Mouse (Mus musculus): ENCODE results near the gene Plk5. TPM values are rescaled to one million over a fixed set of nuclear protein-coding genes. Genes with fewer than 3 reads are reported as not detected.

The Plk5 gene
- polyA plus RNA-seq, 1 experiment from 2014 or later: 0.48 TPM

DNA sequence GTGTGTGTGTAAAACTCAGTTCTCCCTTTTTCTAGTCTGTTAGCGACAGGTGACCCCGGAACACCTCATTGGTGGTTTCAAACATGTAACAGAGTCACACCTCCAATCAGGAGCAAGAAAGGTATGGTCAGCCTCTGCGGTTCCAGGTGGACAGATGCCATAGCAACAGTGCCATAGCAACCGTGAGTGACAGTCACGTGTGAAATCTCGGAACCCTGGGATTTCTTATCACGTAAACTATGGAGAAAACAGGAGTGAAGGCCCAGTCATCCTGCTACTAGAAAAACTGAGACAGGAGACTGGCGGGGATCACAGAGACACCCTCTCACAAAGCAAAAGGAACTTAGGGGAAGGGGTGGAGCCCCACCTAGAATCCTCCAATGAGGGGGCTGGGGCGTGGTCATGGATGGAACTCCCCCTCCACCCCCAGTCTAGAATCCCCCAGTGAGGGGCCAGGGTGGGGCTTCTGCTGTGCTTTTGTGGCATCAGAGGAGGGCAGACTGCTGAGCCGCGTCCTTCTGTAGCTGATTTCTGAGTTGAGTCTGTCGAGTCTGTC is 15.2 kb downstream of the Plk5 start:
- DNase-seq (ENCODE audit: low spot score): peak; percentile 71
- no peaks in the 10 kb centered on the region for H3K36me3 ChIP-seq
- peaks cover 29% of the 10 kb centered on the region for H3K27me3 ChIP-seq (ENCODE audit: low read depth, poor library complexity, severe bottlenecking)
- 0 out of 2 replicates have a peak, but pooled peaks cover 2% of the 10 kb centered on the region for H3K9me3 ChIP-seq (replicated peaks)
- peaks cover 30% of the 10 kb centered on the region for H3K4me1 ChIP-seq
- WGBS: 2% methylated on average over 12 of the region's 12 CpGs
- H3K4me3 ChIP-seq: peak overlapping the region; percentile 44
- peak overlapping the region; percentile 63 for H3K27ac ChIP-seq

DNA sequence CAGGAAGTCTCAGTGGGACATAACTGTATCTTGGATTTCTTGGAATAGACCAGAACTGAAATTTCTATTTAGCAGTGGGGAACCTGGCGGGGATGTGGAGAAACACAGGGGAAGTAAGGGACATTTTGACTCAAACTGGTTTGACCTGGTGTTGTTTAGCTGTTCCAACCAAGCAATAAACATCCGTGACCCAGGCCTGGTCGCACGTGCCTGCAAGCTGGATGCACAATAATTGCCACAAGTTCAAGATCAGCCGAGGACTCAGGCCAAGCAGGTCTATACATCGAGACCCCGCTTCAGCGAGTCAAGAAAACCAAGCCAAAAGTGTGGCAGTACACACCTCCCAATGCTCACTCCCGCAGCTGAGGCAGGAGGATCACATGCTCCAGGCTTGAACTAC is 15.7 kb downstream of the Plk5 start:
- H3K4me3 ChIP-seq: peak overlapping the region; percentile 44
- 54% methylated on average over 9 of the region's 9 CpGs for WGBS

DNA sequence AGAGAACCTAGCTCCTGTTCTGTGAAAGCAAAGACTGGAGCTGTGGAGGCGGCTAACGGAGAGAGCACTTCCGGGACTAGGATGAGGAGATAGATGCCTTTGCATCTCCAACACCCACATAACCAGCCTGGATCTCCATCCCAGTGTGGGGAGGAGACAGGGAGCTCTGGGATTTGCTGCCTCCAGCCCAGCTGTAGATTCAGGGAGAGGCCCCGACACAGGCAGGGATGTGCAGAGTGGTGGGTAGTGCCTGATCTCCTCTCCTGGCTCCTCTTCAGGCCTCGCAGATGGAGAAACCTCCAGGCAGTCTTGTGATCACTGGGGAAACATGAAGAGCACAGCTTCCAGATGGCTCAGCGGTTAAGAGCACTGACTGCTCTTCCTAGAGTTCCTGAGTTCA is 16.4 kb downstream of the Plk5 start:
- DNase-seq (ENCODE audit: low spot score): no peak
- peaks cover 21% of the 10 kb centered on the region for H3K4me1 ChIP-seq
- no peaks in the 10 kb centered on the region for H3K36me3 ChIP-seq
- H3K4me3 ChIP-seq: no peak overlapping the region
- H3K27me3 ChIP-seq (ENCODE audit: low read depth, poor library complexity, severe bottlenecking): peaks cover 18% of the 10 kb centered on the region
- H3K27ac ChIP-seq: no peak overlapping the region
- WGBS: 84% methylated on average over 6 of the region's 6 CpGs
- 0 out of 2 replicates have a peak, but pooled peaks cover 2% of the 10 kb centered on the region for H3K9me3 ChIP-seq (replicated peaks)

More for the DNA sequence above, 15.7 kb downstream of the Plk5 start:
- 0 out of 2 replicates have a peak, but pooled peaks cover 2% of the 10 kb centered on the region for H3K9me3 ChIP-seq (replicated peaks)
- peaks cover 24% of the 10 kb centered on the region for H3K27me3 ChIP-seq (ENCODE audit: low read depth, poor library complexity, severe bottlenecking)
- DNase-seq (ENCODE audit: low spot score): no peak
- peaks cover 28% of the 10 kb centered on the region for H3K4me1 ChIP-seq
- no peaks in the 10 kb centered on the region for H3K36me3 ChIP-seq
- H3K27ac ChIP-seq: 0 out of 2 replicates have a peak overlapping the region, but pooled peaks have one; percentile 63

DNA sequence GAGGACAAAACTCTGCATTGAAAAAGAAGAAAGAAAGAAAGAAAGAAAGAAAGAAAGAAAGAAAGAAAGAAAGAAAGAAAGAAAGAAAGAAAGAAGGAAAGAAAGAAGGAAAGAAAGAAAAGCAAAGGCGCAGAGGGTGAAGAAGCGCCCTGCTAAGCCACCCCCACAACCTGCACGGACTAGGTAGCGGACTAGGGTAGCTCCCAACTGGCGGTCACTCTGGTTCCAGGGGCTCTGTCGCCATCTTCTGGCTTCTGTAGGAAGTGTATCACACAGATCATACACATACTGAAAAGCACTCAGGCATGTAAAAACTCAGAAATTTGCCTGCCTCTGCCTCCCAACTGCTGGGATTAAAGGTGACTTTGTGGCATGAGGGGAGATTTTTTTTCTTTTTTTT is 17.8 kb downstream of the Plk5 start:
- peaks cover 18% of the 10 kb centered on the region for H3K4me1 ChIP-seq
- no peaks in the 10 kb centered on the region for H3K9me3 ChIP-seq (replicated peaks)
- H3K36me3 ChIP-seq: no peaks in the 10 kb centered on the region
- no peak overlapping the region for H3K27ac ChIP-seq
- 19% methylated on average over 6 of the region's 6 CpGs for WGBS
- no peak overlapping the region for H3K4me3 ChIP-seq
- H3K27me3 ChIP-seq (ENCODE audit: low read depth, poor library complexity, severe bottlenecking): peaks cover 10% of the 10 kb centered on the region
- DNase-seq (ENCODE audit: low spot score): peak; percentile 75

DNA sequence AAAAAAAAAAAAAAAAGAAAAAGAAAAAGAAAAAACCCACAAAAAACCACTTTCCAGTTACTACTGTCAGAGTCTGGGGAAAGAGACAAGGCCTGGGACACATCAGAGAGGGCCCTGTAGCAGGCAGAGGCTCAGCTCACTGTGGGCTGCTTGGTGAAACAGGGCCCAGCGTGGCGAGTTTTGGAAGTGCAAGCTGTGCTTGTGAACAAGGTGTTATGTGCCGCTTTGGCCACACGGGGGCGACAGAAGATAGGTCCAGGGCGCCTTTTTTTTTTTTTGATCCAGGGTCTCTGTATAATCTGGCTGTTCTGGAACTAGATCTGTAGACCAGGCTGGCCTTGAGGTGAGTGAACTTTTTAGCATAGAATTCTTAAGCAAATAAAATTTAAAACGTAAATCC is 19.9 kb downstream of the Plk5 start:
- peaks cover 18% of the 10 kb centered on the region for H3K36me3 ChIP-seq
- 3% methylated on average over 7 of the region's 7 CpGs for WGBS

DNA sequence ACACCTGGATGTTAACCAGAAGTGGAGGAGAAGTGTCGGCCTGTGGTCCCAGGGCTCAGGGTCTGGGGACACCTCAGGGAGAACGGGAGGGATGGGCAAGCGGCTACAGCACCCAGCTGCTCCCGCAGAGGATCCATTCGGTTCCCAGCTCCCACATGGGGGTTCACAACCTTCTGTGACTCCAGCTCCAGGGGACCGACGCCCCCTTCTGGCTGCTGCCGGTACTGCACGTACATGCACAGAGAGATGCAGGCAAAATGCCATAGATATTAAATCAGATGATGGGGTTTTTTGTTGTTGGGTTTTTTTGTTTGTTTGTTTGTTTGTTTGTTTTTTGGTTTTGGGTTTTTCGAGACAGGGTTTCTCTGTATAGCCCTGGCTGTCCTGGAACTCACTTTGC is 21.5 kb downstream of the Plk5 start:
- Histone ChIP-seq H3K9me3 (replicated peaks) (no peaks in the 10 kb centered on the region), H3K4me3 (no peak overlapping the region), H3K4me1 (peaks cover under 1% of the 10 kb centered on the region; the same call in 1 of the 2 replicates), H3K27me3 (ENCODE audit: low read depth, poor library complexity, severe bottlenecking) (peaks cover 3% of the 10 kb centered on the region), H3K36me3 (peaks cover 34% of the 10 kb centered on the region), H3K27ac (no peak overlapping the region)
- DNase-seq (ENCODE audit: low spot score): no peak
- WGBS: 54% methylated on average over 10 of the region's 10 CpGs

More for the DNA sequence above, 19.9 kb downstream of the Plk5 start:
- Histone ChIP-seq H3K27ac (no peak overlapping the region), H3K4me1 (peaks cover 16% of the 10 kb centered on the region), H3K4me3 (no peak overlapping the region), H3K27me3 (ENCODE audit: low read depth, poor library complexity, severe bottlenecking) (peaks cover 10% of the 10 kb centered on the region), H3K9me3 (replicated peaks) (no peaks in the 10 kb centered on the region)
- peak; percentile 96 for DNase-seq (ENCODE audit: low spot score)

DNA sequence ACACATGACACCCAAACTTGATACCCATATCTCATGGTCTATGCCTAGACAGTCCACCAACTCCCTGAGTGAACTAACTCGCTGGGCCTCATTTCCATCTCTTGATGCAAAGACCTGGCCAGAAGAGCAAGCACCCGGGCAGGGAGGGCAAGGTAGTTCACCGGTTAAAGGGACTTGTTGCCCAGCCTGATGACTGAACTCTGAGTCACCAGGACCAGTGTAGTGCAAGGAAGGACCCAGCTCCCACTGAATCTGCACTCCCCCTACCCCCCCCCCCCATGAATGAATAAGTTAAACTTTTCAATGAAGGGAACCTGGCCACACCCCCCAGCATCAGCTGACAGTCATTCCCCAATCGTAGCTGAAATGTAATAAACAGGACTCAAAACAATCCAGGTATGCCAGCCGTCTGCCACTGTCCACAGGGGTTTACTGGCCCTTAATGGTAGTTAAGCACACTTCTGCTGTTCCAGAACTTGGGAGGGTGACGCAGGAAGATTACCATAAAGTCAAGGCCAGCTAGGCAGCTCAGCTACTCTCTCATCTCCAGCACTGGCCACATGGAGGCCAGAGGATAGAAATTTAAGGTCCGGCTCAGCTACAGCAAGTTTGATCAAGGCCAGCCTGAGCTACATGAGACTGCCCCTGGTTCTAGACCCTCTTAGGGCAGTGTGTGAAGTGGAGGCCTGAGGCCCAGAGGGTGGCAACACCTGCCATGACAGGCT is 26.5 kb downstream of the Plk5 start:
- Histone ChIP-seq H3K27ac (no peak overlapping the region), H3K36me3 (peaks cover 63% of the 10 kb centered on the region), H3K4me3 (no peak overlapping the region), H3K4me1 (peaks cover 35% of the 10 kb centered on the region), H3K9me3 (replicated peaks) (no peaks in the 10 kb centered on the region), H3K27me3 (ENCODE audit: low read depth, poor library complexity, severe bottlenecking) (no peaks in the 10 kb centered on the region)
- WGBS: 93% methylated on average over 7 of the region's 7 CpGs
- no peak for DNase-seq (ENCODE audit: low spot score)

DNA sequence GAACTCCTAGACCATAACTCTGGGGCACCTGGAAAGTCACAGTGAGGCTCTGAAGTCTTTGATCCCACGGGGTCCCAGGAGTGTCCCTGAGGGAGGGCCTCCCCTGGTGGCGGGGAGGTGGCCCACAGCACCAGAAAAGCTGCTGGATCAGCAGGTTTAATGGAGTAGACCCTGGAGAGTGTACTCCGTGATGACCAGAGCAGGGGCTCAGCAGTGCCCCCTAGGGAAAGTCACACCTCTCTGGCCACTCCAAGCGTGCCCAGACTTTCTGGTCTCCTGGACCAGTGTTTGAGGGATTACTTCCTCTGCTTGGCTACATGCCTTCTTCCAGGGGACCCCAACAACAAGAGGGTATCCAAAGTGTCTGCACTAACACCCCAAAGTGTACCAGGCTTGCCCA is 27.2 kb downstream of the Plk5 start:
- no peak for DNase-seq (ENCODE audit: low spot score)
- Histone ChIP-seq H3K27ac (0 out of 2 replicates have a peak overlapping the region, but pooled peaks have one; percentile 26), H3K27me3 (ENCODE audit: low read depth, poor library complexity, severe bottlenecking) (no peaks in the 10 kb centered on the region), H3K9me3 (replicated peaks) (no peaks in the 10 kb centered on the region), H3K4me3 (peak overlapping the region; percentile 94; the same call in 1 of the 2 replicates), H3K36me3 (peaks cover 63% of the 10 kb centered on the region), H3K4me1 (peaks cover 42% of the 10 kb centered on the region)
- 69% methylated on average over 4 of the region's 4 CpGs for WGBS

DNA sequence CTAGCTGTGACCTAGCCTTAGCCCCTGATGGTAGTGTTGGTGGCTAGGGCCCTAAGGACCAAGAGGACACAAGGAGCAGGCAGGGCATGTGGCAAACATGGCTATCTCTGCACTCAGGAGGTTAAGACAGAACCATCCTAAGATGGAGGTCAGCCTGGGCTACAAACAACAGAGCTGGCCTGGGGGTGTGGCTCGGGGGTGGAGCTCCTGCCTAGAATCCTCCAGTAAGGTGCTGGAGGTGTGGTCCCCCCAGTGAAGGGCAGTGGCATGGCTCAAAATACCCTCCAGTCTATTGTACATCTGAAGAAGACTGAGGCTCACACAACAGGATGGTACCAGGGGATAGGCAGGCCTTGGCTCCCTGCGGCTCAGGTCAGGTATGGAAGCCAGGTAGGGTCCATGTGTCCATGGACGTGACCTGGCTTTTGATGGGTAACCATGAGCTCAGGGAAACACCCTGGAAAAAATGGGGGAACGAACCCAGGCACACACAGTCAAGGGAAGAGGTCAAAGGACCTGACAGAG is 27.9 kb downstream of the Plk5 start:
- Histone ChIP-seq H3K4me1 (peaks cover 49% of the 10 kb centered on the region), H3K4me3 (peak overlapping the region; percentile 94)

DNA sequence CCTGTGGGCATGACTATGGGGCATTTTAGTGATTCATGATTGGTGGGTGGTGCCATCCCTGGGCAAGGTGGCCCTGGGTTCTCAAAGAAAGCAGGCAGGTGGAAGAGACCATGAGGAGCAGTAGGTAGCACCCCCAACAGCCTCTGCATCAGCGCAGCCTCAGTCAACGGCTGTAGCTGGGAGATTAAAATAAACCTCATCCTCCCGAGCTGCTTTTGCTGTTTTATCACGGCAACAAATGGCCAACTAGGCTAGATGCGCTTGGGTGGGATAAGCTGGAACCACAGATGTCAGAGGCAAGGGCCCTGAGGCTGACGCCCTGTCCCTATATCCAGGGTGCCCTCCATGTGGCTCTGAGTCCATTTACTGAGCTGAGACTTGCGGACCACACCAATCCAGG is 28.4 kb downstream of the Plk5 start:
- Histone ChIP-seq H3K4me1 (peaks cover 49% of the 10 kb centered on the region), H3K9me3 (replicated peaks) (no peaks in the 10 kb centered on the region), H3K27me3 (ENCODE audit: low read depth, poor library complexity, severe bottlenecking) (no peaks in the 10 kb centered on the region), H3K27ac (peak overlapping the region; percentile 93), H3K4me3 (peak overlapping the region; percentile 94), H3K36me3 (peaks cover 61% of the 10 kb centered on the region)
- no peak for DNase-seq (ENCODE audit: low spot score)
- 86% methylated on average over 7 of the region's 7 CpGs for WGBS

More for the DNA sequence above, 27.9 kb downstream of the Plk5 start:
- 89% methylated on average over 4 of the region's 4 CpGs for WGBS
- Histone ChIP-seq H3K27ac (0 out of 2 replicates have a peak overlapping the region, but pooled peaks have one; percentile 26), H3K9me3 (replicated peaks) (no peaks in the 10 kb centered on the region), H3K27me3 (ENCODE audit: low read depth, poor library complexity, severe bottlenecking) (no peaks in the 10 kb centered on the region), H3K36me3 (peaks cover 63% of the 10 kb centered on the region)
- DNase-seq (ENCODE audit: low spot score): no peak

DNA sequence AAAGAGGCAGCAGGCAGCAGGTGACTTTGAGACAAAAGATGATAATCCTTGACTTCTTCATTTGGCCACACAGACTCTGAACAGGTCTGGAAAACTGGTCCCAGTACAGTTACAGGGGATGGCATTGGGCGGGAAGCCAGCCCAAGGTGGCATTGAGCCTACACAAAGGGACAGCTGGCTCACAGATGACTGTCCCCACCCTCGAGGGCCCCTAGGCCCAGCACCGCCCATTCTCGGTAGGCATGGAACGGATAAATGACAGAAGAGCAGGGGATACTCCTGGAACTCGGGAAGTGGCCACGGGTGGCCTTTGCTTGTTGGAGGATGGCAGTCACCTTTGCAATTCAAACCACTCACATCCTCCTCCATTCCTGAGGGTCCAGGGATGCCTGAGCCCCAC is 29.1 kb downstream of the Plk5 start:
- DNase-seq (ENCODE audit: low spot score): no peak
- Histone ChIP-seq H3K4me1 (peaks cover 49% of the 10 kb centered on the region), H3K36me3 (peaks cover 62% of the 10 kb centered on the region), H3K27me3 (ENCODE audit: low read depth, poor library complexity, severe bottlenecking) (no peaks in the 10 kb centered on the region), H3K4me3 (peak overlapping the region; percentile 94), H3K9me3 (replicated peaks) (no peaks in the 10 kb centered on the region), H3K27ac (peak overlapping the region; percentile 93)
- whole genome bisulfite sequencing: 44% methylated on average over 7 of the region's 7 CpGs

DNA sequence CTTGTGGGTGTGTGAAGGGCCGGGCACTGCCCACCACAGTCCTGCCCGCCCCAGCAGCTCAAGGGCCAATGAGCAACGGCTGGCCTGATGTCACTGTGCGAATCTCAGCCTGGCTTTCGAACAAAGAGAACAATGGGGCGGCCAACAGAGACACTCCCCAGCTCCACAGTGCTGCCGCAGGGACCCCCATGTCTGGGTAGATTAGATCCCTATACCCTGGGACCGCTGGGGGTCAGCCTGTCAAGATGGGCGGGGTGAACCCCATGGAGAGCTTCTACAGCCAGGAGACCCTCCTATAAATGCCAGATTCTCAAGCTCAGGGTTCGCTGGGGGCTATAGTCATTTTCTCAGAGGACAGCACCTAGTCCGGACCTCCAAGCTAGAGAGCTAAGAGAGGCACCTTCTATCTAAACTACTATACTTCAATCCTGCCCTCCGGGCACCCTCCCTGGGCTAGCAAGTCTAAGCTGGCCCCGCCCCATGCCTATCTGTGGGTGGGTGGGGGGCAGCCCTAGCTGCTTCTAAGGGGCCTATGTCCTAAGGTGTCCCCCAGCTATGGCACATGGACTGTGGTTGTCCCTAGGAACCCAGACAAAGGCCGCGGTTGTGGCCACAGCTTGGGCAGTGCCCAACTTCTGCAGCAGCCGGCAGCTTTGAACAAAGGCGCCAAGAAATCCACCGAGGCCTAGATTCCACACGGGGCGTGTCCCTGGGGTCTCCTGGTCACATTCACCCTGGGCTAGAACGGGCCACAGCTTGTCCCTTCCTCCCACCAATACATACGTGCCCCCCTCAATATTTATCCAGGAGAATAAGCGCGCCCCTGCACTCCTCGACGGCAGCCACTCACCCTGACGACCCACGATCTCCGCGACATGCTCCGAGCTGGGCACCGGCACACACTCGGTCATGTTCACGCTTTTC is 29.8 kb downstream of the Plk5 start:
- Histone ChIP-seq H3K4me1 (peaks cover 49% of the 10 kb centered on the region), H3K27me3 (ENCODE audit: low read depth, poor library complexity, severe bottlenecking) (no peaks in the 10 kb centered on the region), H3K27ac (peak overlapping the region; percentile 93), H3K9me3 (replicated peaks) (no peaks in the 10 kb centered on the region), H3K4me3 (peak overlapping the region; percentile 94), H3K36me3 (peaks cover 63% of the 10 kb centered on the region)
- 1% methylated on average over 34 of the region's 34 CpGs for WGBS
- DNase-seq (ENCODE audit: low spot score): peak; percentile 71

All from limb, embryonic 10.5 days (tissue).